ENCODE assay signal across 8 mouse cellular contexts in the genomic region with DNA sequence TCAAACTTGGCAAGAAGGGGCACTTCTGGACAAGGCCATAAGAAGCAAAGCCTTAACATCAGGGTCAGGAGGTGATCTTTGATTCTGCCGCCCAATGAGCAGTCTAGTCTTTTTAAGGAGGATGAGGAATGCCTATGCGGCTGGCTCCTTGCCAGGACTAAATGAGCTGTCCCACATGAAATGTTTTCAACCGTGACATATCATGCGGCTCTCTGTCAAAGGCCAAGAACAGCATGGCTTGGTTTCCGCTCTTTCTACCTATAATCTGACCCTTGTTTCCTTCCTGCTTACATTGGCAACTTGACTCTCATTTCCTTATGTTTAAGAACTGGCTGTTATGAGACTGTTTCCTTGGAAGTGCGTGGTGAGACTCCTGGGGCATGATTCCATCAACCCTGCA. TPM values are rescaled to one million over a fixed set of nuclear protein-coding genes. Genes with fewer than 3 reads are reported as not detected.
DNase-seq lines count a peak whose midpoint lies in the region; ATAC-seq and TF ChIP-seq lines count a peak whose summit lies in the region.
"Had no signal": no experiment of that assay in that cellular context is flagged by ENCODE, and none has a peak within 500 bp of the region (broad histone marks: within the 10 kb centered on the region; RNA-seq: fewer than 3 reads in every experiment).

No protein-coding gene starts in this region.

- peaks cover 6% of the 10 kb centered on the region; the same call in 1 of the 2 replicates for H3K36me3 ChIP-seq in liver, adult 2 months (ENCODE audit: control insufficient read depth, insufficient read depth, low read length)
- H3K36me3 ChIP-seq in liver, embryonic 11.5 days (ENCODE audit: control insufficient read depth, insufficient read depth, low read length), result no peaks in the 10 kb centered on the region
- H3K36me3 ChIP-seq: neural tube, embryonic 13.5 days had no signal

- 0 out of 2 replicates have a peak overlapping the region, but pooled peaks have one; percentile 5 for H3K27ac ChIP-seq in liver, adult 2 months (replicated peaks; ENCODE audit: insufficient read depth, low read depth, low read length)
- no peak overlapping the region for H3K27ac ChIP-seq in liver, embryonic 11.5 days (ENCODE audit: low read depth, low read length)
- H3K27ac ChIP-seq: neural tube, embryonic 13.5 days had no signal

- ATAC-seq in liver, embryonic 11.5 days (replicated peaks; ENCODE audit: low FRiP score), result no peak
- no peak for ATAC-seq in megakaryocyte-erythroid progenitor cell, adult 5-6 weeks (replicated peaks; ENCODE audit: low FRiP score, low TSS enrichment, poor library complexity, severe bottlenecking)

- H3K27me3 ChIP-seq in liver, adult 2 months (ENCODE audit: control insufficient read depth, insufficient read depth, low read length), result no peaks in the 10 kb centered on the region
- no peaks in the 10 kb centered on the region for H3K27me3 ChIP-seq in liver, embryonic 11.5 days (replicated peaks; ENCODE audit: control insufficient read depth, insufficient read depth, low read length)

- peaks cover 13% of the 10 kb centered on the region; the same call in 1 of the 2 replicates for H3K79me2 ChIP-seq in liver, adult 2 months (ENCODE audit: control insufficient read depth, insufficient read depth, low read length)

- H3K9me3 ChIP-seq in liver, embryonic 11.5 days (ENCODE audit: control insufficient read depth, low read length), result no peaks in the 10 kb centered on the region
- H3K9me3 ChIP-seq: neural tube, embryonic 13.5 days had no signal

- H3K4me2 ChIP-seq in liver, embryonic 11.5 days, result no peak overlapping the region
- H3K4me2 ChIP-seq: neural tube, embryonic 13.5 days had no signal

- no peak for TF ChIP-seq CTCF in liver, adult 2 months (IDR thresholded peaks at IDR 0.05; ENCODE audit: low read depth, low read length)

- no peak overlapping the region for H3K9ac ChIP-seq in liver, adult 2 months (ENCODE audit: low read depth, low read length)
- H3K9ac ChIP-seq in liver, embryonic 11.5 days (ENCODE audit: low read depth, low read length), result no peak overlapping the region
- H3K9ac ChIP-seq: neural tube, embryonic 13.5 days had no signal

- peaks cover 51% of the 10 kb centered on the region for H3K4me1 ChIP-seq in liver, adult 2 months (ENCODE audit: control insufficient read depth, insufficient read depth, low read length)
- H3K4me1 ChIP-seq in liver, embryonic 11.5 days (replicated peaks; ENCODE audit: control insufficient read depth, insufficient read depth, low read length), result peaks cover 38% of the 10 kb centered on the region

- no peak overlapping the region for H3K4me3 ChIP-seq in liver, adult 2 months (ENCODE audit: insufficient read depth, low read depth, low read length)
- H3K4me3 ChIP-seq in liver, embryonic 11.5 days (ENCODE audit: low read depth, low read length), result no peak overlapping the region
- H3K4me3 ChIP-seq: neural tube, embryonic 13.5 days had no signal

- TF ChIP-seq POLR2A in liver, adult 2 months (IDR thresholded peaks at IDR 0.05; ENCODE audit: extremely low read depth, insufficient read depth, low read length), result no peak

- 63% methylated on average over 6 of the region's 6 CpGs for WGBS in liver, adult 2 months
- 68% methylated on average over 6 of the region's 6 CpGs for WGBS in liver, embryonic 11.5 days

- no peak for DNase-seq in liver, adult 2 months (ENCODE audit: extremely low read depth, low read depth, low spot score)
- DNase-seq in liver, embryonic 11.5 days (ENCODE audit: low spot score), result no peak
- DNase-seq in embryo, embryonic 11 days, result peak; percentile 44
- peak; percentile 71 for DNase-seq in kidney, adult 9 months
- DNase-seq in retina, postnatal 1 day, result peak; percentile 67
- DNase-seq in natural killer cell, adult 2 months (ENCODE audit: low spot score in 2 of 2), result no peak

RNA-seq across cellular contexts. Expression of a gene that starts 3.4 kb away (rescaled TPM):
- 156 and 163 TPM in 2 replicates for total RNA-seq in liver, adult 2 months (2014; rRNA removed)
- 34.6 and 35.0 TPM in 2 replicates for polyA plus RNA-seq in liver, adult 2 months (2012; rRNA removed)
- polyA plus RNA-seq in liver, embryonic 11.5 days (2014; fragmentation: Nextera tagmentation; extraction: Ambion mirVana), result 12.0 and 12.6 TPM in 2 replicates
- 10.9 and 13.2 TPM in 2 replicates for total RNA-seq in megakaryocyte-erythroid progenitor cell, adult 5-6 weeks (2014; fragmentation: Nextera tagmentation)
- total RNA-seq in megakaryocyte-erythroid progenitor cell, adult 5-6 weeks (2017), result 12.7 and 14.4 TPM in 2 replicates

RNA-seq across cellular contexts. Expression of a gene that starts 53.0 kb away (rescaled TPM):
- total RNA-seq in liver, adult 2 months (2014; rRNA removed), result 15.8 and 25.6 TPM in 2 replicates
- 20.9 and 21.6 TPM in 2 replicates for polyA plus RNA-seq in liver, adult 2 months (2012; rRNA removed)
- 18.3 and 19.3 TPM in 2 replicates for polyA plus RNA-seq in liver, embryonic 11.5 days (2014; fragmentation: Nextera tagmentation; extraction: Ambion mirVana)
- 22.4 and 32.1 TPM in 2 replicates for total RNA-seq in megakaryocyte-erythroid progenitor cell, adult 5-6 weeks (2014; fragmentation: Nextera tagmentation)
- 11.7 and 20.4 TPM in 2 replicates for total RNA-seq in megakaryocyte-erythroid progenitor cell, adult 5-6 weeks (2017)

Comparison
In these comparisons a context has a peak if more than half of its experiments do, and no peak if none do; other contexts are left out.
1. DNase-seq: peak in embryo, embryonic 11 days (single experiment), kidney, adult 9 months (single experiment) and retina, postnatal 1 day (single experiment); none in liver, adult 2 months (single experiment), liver, embryonic 11.5 days (single experiment) and natural killer cell, adult 2 months (0 of 2).
2. RNA of a gene that starts 3.4 kb away (total RNA-seq): 156 to 163 TPM in liver, adult 2 months; 10.9 to 14.4 TPM in megakaryocyte-erythroid progenitor cell, adult 5-6 weeks; every median in the first group is over 10 times any median in the second.